Mouse (Mus musculus) midbrain, embryonic 14.5 days (tissue): ENCODE measurements around the gene Elavl3. TPM values are rescaled to one million over a fixed set of nuclear protein-coding genes. Genes with fewer than 3 reads are reported as not detected.

ENCODE experiments used
- ATAC-seq: fragments of 200-750 bp; cut with Nextera tagmentation; 2 replicates; pipeline ENCODE4 v1.8.0; 2017; ENCODE audit warnings: moderate number of reproducible peaks, moderate library complexity; ENCODE audit not compliant: low FRiP score, low TSS enrichment
- DNase-seq: peaks from one replicate; pipeline ENCODE4 v3.0.0-alpha.2; 2015
- H3K27ac ChIP-seq: fragments of 300-500 bp; sonication (generic); replicated peaks from 2 replicates; pipeline ENCODE4 v1.5.1; 2014; ENCODE audit warnings: mild to moderate bottlenecking, low read depth, low read length, moderate library complexity
- H3K27me3 ChIP-seq: fragments of 300-500 bp; sonication (generic); 2 replicates; pipeline ENCODE4 v1.6.1; 2014; ENCODE audit warnings: low read length, control low read depth, mixed read lengths; ENCODE audit not compliant: control insufficient read depth, insufficient read depth
- H3K36me3 ChIP-seq: fragments of 300-500 bp; sonication (generic); 2 replicates; pipeline ENCODE4 v1.6.1; 2014; ENCODE audit warnings: low read length, control low read depth; ENCODE audit not compliant: control insufficient read depth, insufficient read depth
- H3K4me1 ChIP-seq: fragments of 300-500 bp; sonication (generic); 2 replicates; pipeline ENCODE4 v1.6.1; 2014; ENCODE audit warnings: mild to moderate bottlenecking, antibody characterized with exemption, low read length, control low read depth; ENCODE audit not compliant: control insufficient read depth, insufficient read depth
- H3K4me2 ChIP-seq: fragments of 300-500 bp; sonication (generic); 2 replicates; pipeline ENCODE4 v1.6.1; 2014; ENCODE audit warnings: mild to moderate bottlenecking, low read length, moderate library complexity
- H3K4me3 ChIP-seq: fragments of 300-500 bp; sonication (generic); replicated peaks from 2 replicates; pipeline ENCODE4 v1.5.1; 2014; ENCODE audit warnings: low read depth, low read length
- H3K9ac ChIP-seq: fragments of 300-500 bp; sonication (generic); replicated peaks from 2 replicates; pipeline ENCODE4 v1.6.1; 2014; ENCODE audit warnings: mild to moderate bottlenecking, low read length, moderate library complexity
- H3K9me3 ChIP-seq: fragments of 300-500 bp; sonication (generic); 2 replicates; pipeline ENCODE4 v1.6.1; 2016; ENCODE audit warnings: low read length, control low read depth, mixed read lengths; ENCODE audit not compliant: control insufficient read depth
- WGBS: fragments of 180-500 bp; shearing (Covaris S2); extraction: QIAGEN DNeasy Blood & Tissue Kit; methylation state at CpG from one replicate; pipeline ENCODE4 v1.1.7; 2014; 5-methylcytosine and 5-hydroxymethylcytosine counted together
- polyA plus RNA-seq: library from polyadenylated mRNA; unstranded; fragments of >200 nt; fragmentation: Nextera tagmentation; extraction: Ambion mirVana; gene quantifications from 2 replicates; pipeline ENCODE4 v1.2.1, GENCODE M21; 2014

The Elavl3 gene
- polyA plus RNA-seq, 1 experiment from 2014 or later = 137 TPM

DNA sequence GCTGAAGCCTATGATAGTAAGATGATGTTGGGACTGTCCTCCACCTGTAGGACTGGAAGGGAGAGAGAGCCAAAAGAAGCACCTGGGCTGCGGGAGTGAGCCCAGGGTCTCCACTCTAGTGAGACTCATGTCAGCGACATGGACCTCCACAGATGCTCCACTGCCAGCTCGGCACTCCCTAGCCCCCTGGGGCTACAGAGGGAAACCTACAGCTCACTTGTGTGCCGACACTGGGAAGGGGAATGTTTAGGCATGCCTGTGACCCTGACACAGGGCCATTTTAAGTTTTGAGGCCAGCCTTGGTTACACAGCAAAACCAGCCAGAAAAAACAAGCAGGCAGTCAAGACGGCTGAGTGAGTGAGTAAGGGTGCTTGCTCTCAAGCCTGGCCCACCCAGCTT is 15.4 kb upstream of the Elavl3 start:
- peaks cover 58% of the 10 kb centered on the region for H3K36me3 ChIP-seq
- no peak overlapping the region for H3K4me3 ChIP-seq
- H3K9ac ChIP-seq = no peak overlapping the region
- H3K9me3 ChIP-seq = no peaks in the 10 kb centered on the region
- 92% methylated on average over 5 of the region's 5 CpGs for WGBS
- H3K27ac ChIP-seq = no peak overlapping the region
- no peak for DNase-seq
- H3K4me2 ChIP-seq = no peak overlapping the region
- H3K4me1 ChIP-seq = 0 out of 2 replicates have a peak, but pooled peaks cover 9% of the 10 kb centered on the region
- ATAC-seq = no peak
- H3K27me3 ChIP-seq = no peaks in the 10 kb centered on the region

GRCm38 (mm10) chr9:22066433-22066832 is 14.6 kb upstream of the Elavl3 start:
- no peak for ATAC-seq
- Histone ChIP-seq H3K9ac (no peak overlapping the region), H3K27ac (no peak overlapping the region), H3K4me1 (0 out of 2 replicates have a peak, but pooled peaks cover 7% of the 10 kb centered on the region), H3K9me3 (no peaks in the 10 kb centered on the region), H3K36me3 (peaks cover 62% of the 10 kb centered on the region), H3K4me2 (no peak overlapping the region), H3K4me3 (no peak overlapping the region), H3K27me3 (no peaks in the 10 kb centered on the region)
- DNase-seq = peak; percentile 54
- 76% methylated on average over 3 of the region's 3 CpGs for WGBS

- H3K36me3 ChIP-seq = peaks cover 70% of the 10 kb centered on the region
- WGBS = 96% methylated on average over 11 of the region's 11 CpGs
- H3K27me3 ChIP-seq = no peaks in the 10 kb centered on the region
- DNase-seq = no peak
- H3K9ac ChIP-seq = no peak overlapping the region
- H3K4me2 ChIP-seq = no peak overlapping the region
- H3K9me3 ChIP-seq = no peaks in the 10 kb centered on the region
- no peak overlapping the region for H3K4me3 ChIP-seq
- 0 out of 2 replicates have a peak, but pooled peaks cover 7% of the 10 kb centered on the region for H3K4me1 ChIP-seq
- H3K27ac ChIP-seq = no peak overlapping the region
- ATAC-seq = no peak
These were observed 13.8 kb upstream of the Elavl3 start for GRCm38 (mm10) chr9:22065642-22066041.

GRCm38 (mm10) chr9:22064341-22064740 is 12.5 kb upstream of the Elavl3 start:
- ATAC-seq (no peak), DNase-seq (no peak)
- peaks cover 78% of the 10 kb centered on the region for H3K36me3 ChIP-seq
- no peaks in the 10 kb centered on the region for H3K4me1 ChIP-seq
- no peaks in the 10 kb centered on the region for H3K27me3 ChIP-seq
- no peak overlapping the region for H3K4me3 ChIP-seq
- no peak overlapping the region for H3K9ac ChIP-seq
- no peak overlapping the region for H3K27ac ChIP-seq
- 92% methylated on average over 3 of the region's 3 CpGs for WGBS
- no peaks in the 10 kb centered on the region for H3K9me3 ChIP-seq
- no peak overlapping the region for H3K4me2 ChIP-seq

- H3K4me3 ChIP-seq = no peak overlapping the region
- peaks cover 85% of the 10 kb centered on the region for H3K36me3 ChIP-seq
- no peak overlapping the region for H3K27ac ChIP-seq
- no peak for ATAC-seq
- H3K9me3 ChIP-seq = no peaks in the 10 kb centered on the region
- no peaks in the 10 kb centered on the region for H3K4me1 ChIP-seq
- no peaks in the 10 kb centered on the region for H3K27me3 ChIP-seq
- no peak for DNase-seq
- no peak overlapping the region for H3K9ac ChIP-seq
- no peak overlapping the region for H3K4me2 ChIP-seq
- 91% methylated on average over 2 of the region's 2 CpGs for WGBS
These were observed 9.5 kb upstream of the Elavl3 start for GRCm38 (mm10) chr9:22061339-22061738.

DNA sequence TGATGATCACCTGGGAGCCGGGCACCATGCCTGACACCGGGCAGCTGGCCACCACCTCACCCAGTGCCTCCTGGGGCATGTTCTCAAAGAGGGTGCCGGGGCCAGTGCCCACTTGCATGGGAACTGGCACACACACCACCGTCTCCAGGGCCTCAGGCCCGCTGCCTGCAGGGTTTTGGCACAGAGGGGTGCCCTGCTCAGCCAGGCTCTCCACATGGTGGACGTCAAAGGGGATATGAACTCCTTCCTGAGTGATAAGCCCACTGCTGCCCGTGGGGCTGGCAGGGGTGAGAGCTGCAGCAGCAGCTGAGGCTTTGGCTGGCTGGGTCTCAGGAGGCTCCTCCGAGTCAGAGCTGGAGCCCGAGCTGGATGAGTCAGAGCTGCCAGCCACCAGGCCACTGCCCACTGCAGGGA is 6.2 kb upstream of the Elavl3 start:
- Histone ChIP-seq H3K9me3 (no peaks in the 10 kb centered on the region), H3K4me2 (no peak overlapping the region), H3K36me3 (peaks cover 56% of the 10 kb centered on the region), H3K27me3 (no peaks in the 10 kb centered on the region), H3K4me1 (0 out of 2 replicates have a peak, but pooled peaks cover 4% of the 10 kb centered on the region), H3K9ac (no peak overlapping the region), H3K4me3 (no peak overlapping the region), H3K27ac (no peak overlapping the region)
- no peak for DNase-seq
- no peak for ATAC-seq
- WGBS = 87% methylated on average over 9 of the region's 9 CpGs

DNA sequence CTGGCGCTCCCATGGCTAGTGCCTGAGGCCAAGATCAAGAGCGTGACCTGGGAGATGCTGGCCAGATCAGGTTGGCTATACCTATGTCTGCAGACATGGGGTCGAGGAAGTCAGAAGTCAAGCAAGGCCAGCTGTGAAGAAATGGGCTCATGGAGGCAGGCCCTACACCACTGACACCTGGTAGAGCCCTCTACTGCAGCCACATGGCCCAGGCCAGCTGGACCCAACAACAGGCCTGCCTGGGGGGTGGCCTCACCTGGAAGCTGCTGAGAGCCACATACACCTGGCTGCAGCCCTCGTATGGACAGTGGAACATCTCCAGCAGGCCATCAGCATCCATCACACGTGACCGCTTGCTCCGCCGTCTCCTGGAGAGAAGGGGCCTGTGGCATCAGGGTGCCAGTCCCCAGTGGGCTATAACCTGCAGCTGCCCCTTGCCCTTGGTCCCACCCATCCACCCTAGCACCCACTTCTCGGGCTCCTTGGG is 5.3 kb upstream of the Elavl3 start:
- peaks cover 48% of the 10 kb centered on the region for H3K36me3 ChIP-seq
- H3K9me3 ChIP-seq = no peaks in the 10 kb centered on the region
- no peaks in the 10 kb centered on the region for H3K27me3 ChIP-seq
- no peak overlapping the region for H3K9ac ChIP-seq
- H3K4me3 ChIP-seq = no peak overlapping the region
- ATAC-seq (no peak), DNase-seq (no peak)
- no peak overlapping the region for H3K4me2 ChIP-seq
- no peak overlapping the region for H3K27ac ChIP-seq
- 0 out of 2 replicates have a peak, but pooled peaks cover 6% of the 10 kb centered on the region for H3K4me1 ChIP-seq
- WGBS = 93% methylated on average over 9 of the region's 9 CpGs

DNA sequence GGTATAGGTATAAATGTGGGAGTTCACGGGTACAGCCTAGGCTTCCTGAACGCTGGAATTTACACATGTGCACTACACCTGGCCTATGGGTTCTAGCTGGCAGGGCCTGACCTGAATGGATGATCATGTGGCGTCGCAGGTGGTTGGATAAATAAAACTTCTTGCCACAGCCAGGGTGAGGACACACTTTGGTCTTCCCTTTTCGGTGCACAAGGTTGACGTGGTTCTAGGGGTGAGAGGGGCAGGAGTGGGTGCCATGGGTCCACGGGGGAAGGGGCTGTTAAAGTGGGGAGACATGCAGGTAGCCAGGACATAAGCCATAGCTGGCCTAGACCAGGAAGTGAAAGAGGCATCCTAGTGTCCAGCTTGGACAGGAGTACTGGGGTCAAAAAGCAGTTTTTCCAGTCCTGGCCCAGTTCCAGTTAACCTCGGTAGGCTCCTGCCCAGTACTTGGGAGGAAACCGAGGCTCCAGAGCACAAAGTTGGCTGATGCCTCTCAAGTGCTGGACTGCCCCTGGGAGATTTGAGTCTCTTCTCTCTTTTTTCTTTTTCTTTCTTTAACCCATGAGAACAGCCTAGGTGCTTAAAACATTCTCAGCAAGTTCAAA is 4.6 kb upstream of the Elavl3 start:
- H3K27ac ChIP-seq = no peak overlapping the region
- H3K27me3 ChIP-seq = no peaks in the 10 kb centered on the region
- no peaks in the 10 kb centered on the region for H3K9me3 ChIP-seq
- no peak overlapping the region for H3K4me3 ChIP-seq
- WGBS = 78% methylated on average over 9 of the region's 9 CpGs
- no peak for ATAC-seq
- 0 out of 2 replicates have a peak, but pooled peaks cover 7% of the 10 kb centered on the region for H3K4me1 ChIP-seq
- H3K36me3 ChIP-seq = peaks cover 43% of the 10 kb centered on the region
- H3K4me2 ChIP-seq = no peak overlapping the region
- no peak overlapping the region for H3K9ac ChIP-seq
- DNase-seq = no peak

- no peaks in the 10 kb centered on the region for H3K9me3 ChIP-seq
- ATAC-seq (no peak), DNase-seq (no peak)
- H3K27ac ChIP-seq = no peak overlapping the region
- no peak overlapping the region for H3K9ac ChIP-seq
- no peak overlapping the region for H3K4me3 ChIP-seq
- H3K4me1 ChIP-seq = 0 out of 2 replicates have a peak, but pooled peaks cover 7% of the 10 kb centered on the region
- H3K27me3 ChIP-seq = no peaks in the 10 kb centered on the region
- 41% methylated on average over 29 of the region's 29 CpGs for WGBS
- no peak overlapping the region for H3K4me2 ChIP-seq
- H3K36me3 ChIP-seq = peaks cover 36% of the 10 kb centered on the region
These were observed 3.9 kb upstream of the Elavl3 start for GRCm38 (mm10) chr9:22055713-22056112.
